Mouse (Mus musculus) olfactory bulb, adult 2 months (tissue): ENCODE results near the gene Rab3c. TPM values are rescaled to one million over a fixed set of nuclear protein-coding genes. Genes with fewer than 3 reads are reported as not detected.

ENCODE experiments used
- H3K27ac ChIP-seq: fragments of 200-500 bp; 2 replicates; pipeline ENCODE4 v1.5.1; 2012; ENCODE audit warnings: low read depth, low read length; ENCODE audit not compliant: insufficient read depth
- H3K4me1 ChIP-seq: fragments of 200-500 bp; 2 replicates; pipeline ENCODE4 v1.6.1; 2012; ENCODE audit warnings: low read length; ENCODE audit not compliant: control insufficient read depth, insufficient read depth
- H3K4me3 ChIP-seq: fragments of 200-500 bp; 2 replicates; pipeline ENCODE4 v1.5.1; 2012; ENCODE audit warnings: mild to moderate bottlenecking, low read depth, low read length, moderate library complexity; ENCODE audit not compliant: insufficient read depth
- CTCF ChIP-seq: fragments of 200-500 bp; IDR thresholded peaks from 2 replicates; pipeline ENCODE4 v1.5.1; 2012; ENCODE audit warnings: low read depth, mild to moderate bottlenecking, low read length, moderate library complexity; ENCODE audit not compliant: insufficient read depth
- POLR2A ChIP-seq: fragments of 200-500 bp; IDR thresholded peaks from 2 replicates; pipeline ENCODE4 v1.6.1; 2012; ENCODE audit warnings: mild to moderate bottlenecking, low read depth, low read length, moderate library complexity; ENCODE audit not compliant: insufficient read depth
- WGBS: fragments of 180-500 bp; shearing (Covaris S2); methylation state at CpG from one replicate; pipeline ENCODE4 v1.1.7; 2018; 5-methylcytosine and 5-hydroxymethylcytosine counted together
- polyA plus RNA-seq: library from polyadenylated mRNA; stranded (reverse); fragments of >200 nt; gene quantifications from 2 replicates; pipeline ENCODE4 v1.2.4, GENCODE M21; 2012; ENCODE audit warnings: low replicate concordance; ENCODE audit not compliant: missing spikeins, insufficient read depth, insufficient read length

Rab3c gene
- polyA plus RNA-seq, 1 experiment = not detected

- TF ChIP-seq POLR2A (no peak), CTCF (no peak)
- H3K27ac ChIP-seq = no peak overlapping the region
- no peaks in the 10 kb centered on the region for H3K4me1 ChIP-seq
- 89% methylated on average over 5 of the region's 5 CpGs for whole genome bisulfite sequencing
- H3K4me3 ChIP-seq = no peak overlapping the region
Observed at GRCm38 (mm10) chr13:110116892-110117291, 163.9 kb downstream of the Rab3c start.

- WGBS = 69% methylated on average over 3 of the region's 3 CpGs
- Histone ChIP-seq H3K27ac (no peak overlapping the region), H3K4me3 (no peak overlapping the region), H3K4me1 (no peaks in the 10 kb centered on the region)
- TF ChIP-seq CTCF (no peak), POLR2A (no peak)
Observed at GRCm38 (mm10) chr13:110116316-110116715, 164.5 kb downstream of the Rab3c start.

- H3K4me3 ChIP-seq = no peak overlapping the region
- 49% methylated on average over 7 of the region's 7 CpGs for WGBS
- TF ChIP-seq POLR2A (no peak), CTCF (no peak)
- H3K27ac ChIP-seq = no peak overlapping the region
- no peaks in the 10 kb centered on the region for H3K4me1 ChIP-seq
Observed at GRCm38 (mm10) chr13:110114870-110115645, 165.7 kb downstream of the Rab3c start.

- 95% methylated on average over 6 of the region's 6 CpGs for WGBS
- Histone ChIP-seq H3K27ac (no peak overlapping the region), H3K4me1 (no peaks in the 10 kb centered on the region), H3K4me3 (no peak overlapping the region)
- no peak for TF ChIP-seq CTCF
- no peak for TF ChIP-seq POLR2A
Observed at GRCm38 (mm10) chr13:110113711-110114110, 167.1 kb downstream of the Rab3c start.

- TF ChIP-seq CTCF = no peak
- TF ChIP-seq POLR2A = no peak
- Histone ChIP-seq H3K4me3 (no peak overlapping the region), H3K4me1 (peaks cover 3% of the 10 kb centered on the region), H3K27ac (no peak overlapping the region)
- 76% methylated on average over 6 of the region's 6 CpGs for WGBS
Observed at GRCm38 (mm10) chr13:110097424-110098050, 183.3 kb downstream of the Rab3c start.

- no peak overlapping the region for H3K27ac ChIP-seq
- H3K4me3 ChIP-seq = no peak overlapping the region
- TF ChIP-seq POLR2A (no peak), CTCF (no peak)
- peaks cover 3% of the 10 kb centered on the region for H3K4me1 ChIP-seq
- WGBS = 56% methylated on average over 6 of the region's 6 CpGs
Observed at GRCm38 (mm10) chr13:110094998-110095397, 185.8 kb downstream of the Rab3c start.

- Histone ChIP-seq H3K4me1 (peaks cover 3% of the 10 kb centered on the region), H3K27ac (no peak overlapping the region), H3K4me3 (no peak overlapping the region)
- 38% methylated on average over 17 of the region's 17 CpGs for WGBS
- TF ChIP-seq POLR2A (no peak), CTCF (no peak)
Observed at GRCm38 (mm10) chr13:110093720-110094685, 186.8 kb downstream of the Rab3c start.

GRCm38 (mm10) chr13:110083961-110084360 lies 196.8 kb downstream of the Rab3c start:
- Histone ChIP-seq H3K27ac (no peak overlapping the region), H3K4me1 (no peaks in the 10 kb centered on the region), H3K4me3 (no peak overlapping the region)
- WGBS = 93% methylated on average over 8 of the region's 8 CpGs
- TF ChIP-seq CTCF = no peak

- Histone ChIP-seq H3K27ac (no peak overlapping the region), H3K4me3 (no peak overlapping the region), H3K4me1 (no peaks in the 10 kb centered on the region)
- TF ChIP-seq CTCF (no peak), POLR2A (no peak)
Observed at GRCm38 (mm10) chr13:110081174-110081573, 199.6 kb downstream of the Rab3c start.
